10 mouse cellular contexts compared by ENCODE assay signal in the genomic region with DNA sequence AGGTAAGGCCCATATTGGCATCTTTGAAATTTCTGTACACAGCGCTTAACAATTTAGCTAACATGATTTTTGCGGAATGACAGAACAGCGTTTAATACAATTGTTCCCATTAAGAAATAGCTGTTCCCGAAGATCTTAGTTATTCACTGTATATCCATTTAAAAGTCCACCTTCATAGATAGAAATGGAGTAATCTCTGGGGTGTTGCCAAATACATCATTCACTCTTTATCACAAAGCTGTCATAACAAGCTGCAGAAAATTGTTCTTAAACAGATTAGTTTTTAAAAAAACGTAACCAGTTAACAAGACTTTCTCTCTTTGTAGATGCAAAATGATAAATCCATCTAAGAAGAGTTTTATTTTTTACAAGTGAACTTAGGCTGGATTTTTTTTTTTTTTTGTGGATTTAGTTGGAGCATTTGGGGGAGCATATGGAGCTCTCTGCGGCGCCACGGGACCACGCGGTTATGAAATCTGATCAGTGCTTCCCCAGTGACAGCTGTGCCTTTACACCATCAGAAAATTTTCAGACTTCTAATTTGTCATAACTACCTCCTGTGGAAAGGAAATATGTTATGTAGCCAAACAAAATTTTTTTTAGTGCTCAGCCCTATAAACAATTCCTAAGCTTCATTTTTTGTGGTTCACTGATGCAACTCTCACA.
A peak's percentile ranks its signal among the peaks of the same experiment; 100 is the strongest.
DNase-seq lines count a peak whose midpoint lies in the region; ATAC-seq lines count a peak whose summit lies in the region.
"Had no signal": no experiment of that assay in that cellular context is flagged by ENCODE, and none has a peak within 500 bp of the region (broad histone marks: within the 10 kb centered on the region; RNA-seq: fewer than 3 reads in every experiment).

No protein-coding gene starts in this region.

- H3K9ac ChIP-seq in limb, embryonic 13.5 days = no peak overlapping the region

- H3K9me3 ChIP-seq in limb, embryonic 13.5 days = no peaks in the 10 kb centered on the region
- no peaks in the 10 kb centered on the region for H3K9me3 ChIP-seq in limb, embryonic 10.5 days (replicated peaks)

- 0 out of 2 replicates have a peak, but pooled peaks have one; percentile 59 for ATAC-seq in limb, embryonic 13.5 days (ENCODE audit: low FRiP score, low read depth)
- no peak for ATAC-seq in inflammation-experienced regulatory T-cells, adult 6 months

- H3K4me1 ChIP-seq in limb, embryonic 13.5 days = no peaks in the 10 kb centered on the region
- no peaks in the 10 kb centered on the region for H3K4me1 ChIP-seq in limb, embryonic 10.5 days

- no peak overlapping the region for H3K4me2 ChIP-seq in limb, embryonic 13.5 days (replicated peaks)

- intact Hi-C loops in left cerebral cortex, postnatal 4 days (cut with DNase I) = no loop called here

- DNase-seq in limb, embryonic 10.5 days (ENCODE audit: low spot score) = no peak
- DNase-seq in cerebellum, adult 18-20 months = peak; percentile 83 to 87
- DNase-seq in cerebellum, postnatal 25 days = peak; percentile 86 to 88
- peak; percentile 73 for DNase-seq in left cerebral cortex, postnatal 4 days
- DNase-seq in spleen, adult 12 weeks (ENCODE audit: low spot score) = no peak
- DNase-seq: heart, postnatal 14 days; kidney, adult 18-20 months; liver had no signal

- 87% methylated on average over 10 of the region's 10 CpGs for WGBS in limb, embryonic 13.5 days
- 93% methylated on average over 10 of the region's 10 CpGs for WGBS in limb, embryonic 10.5 days

- H3K27me3 ChIP-seq in limb, embryonic 13.5 days = no peaks in the 10 kb centered on the region
- no peaks in the 10 kb centered on the region for H3K27me3 ChIP-seq in limb, embryonic 10.5 days (ENCODE audit: low read depth, poor library complexity, severe bottlenecking)

- H3K4me3 ChIP-seq in limb, embryonic 13.5 days = no peak overlapping the region
- no peak overlapping the region for H3K4me3 ChIP-seq in limb, embryonic 10.5 days

- H3K27ac ChIP-seq in limb, embryonic 13.5 days = no peak overlapping the region
- no peak overlapping the region for H3K27ac ChIP-seq in limb, embryonic 10.5 days

- no peaks in the 10 kb centered on the region for H3K36me3 ChIP-seq in limb, embryonic 13.5 days
- H3K36me3 ChIP-seq in limb, embryonic 10.5 days = no peaks in the 10 kb centered on the region

Comparison
In these comparisons a context has a peak if more than half of its experiments do, and no peak if none do; other contexts are left out.
1. DNase-seq: peak in cerebellum, adult 18-20 months (2 of 2), cerebellum, postnatal 25 days (2 of 2) and left cerebral cortex, postnatal 4 days (single experiment); none in limb, embryonic 10.5 days (single experiment) and spleen, adult 12 weeks (single experiment).